Mouse (Mus musculus): ENCODE measurements around the gene Cdc5l.

GRCm38 (mm10) chr17:45371042-45371441 is 62.5 kb downstream of the Cdc5l start:
- TF ChIP-seq POLR2A (IDR thresholded peaks at IDR 0.05; ENCODE audit: insufficient read depth, low read length) (no peak), CTCF (IDR thresholded peaks at IDR 0.05; ENCODE audit: low read depth, low read length) (no peak)
